Mouse (Mus musculus): ENCODE data around the gene Fam180a.

The Fam180a gene

DNA sequence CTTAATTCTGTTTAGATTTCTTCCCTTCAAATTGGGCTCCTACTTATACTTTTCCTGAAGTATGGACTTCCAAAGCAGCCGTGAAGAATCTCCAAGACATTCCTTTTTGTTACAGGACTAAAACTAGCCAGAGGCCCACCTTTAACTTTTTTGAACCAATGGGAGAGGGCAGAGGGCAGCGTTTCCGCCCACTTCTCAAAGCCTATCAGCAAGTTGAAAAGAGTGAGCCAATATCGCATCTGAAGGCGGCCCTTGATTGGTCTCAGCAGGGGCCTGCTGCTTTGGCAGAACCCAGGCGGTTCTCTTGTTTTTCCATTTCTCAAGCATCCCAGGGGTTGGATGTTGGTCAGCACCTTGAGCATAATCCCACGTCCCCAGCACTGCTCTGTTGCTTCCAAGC, 17.9 kb downstream of the Fam180a start, which contains the start of gene Slc13a4:
TSS of gene Slc13a4 (minus strand) at position 95 of the 400 bp plus-strand sequence.
- no peak for DNase-seq

DNA sequence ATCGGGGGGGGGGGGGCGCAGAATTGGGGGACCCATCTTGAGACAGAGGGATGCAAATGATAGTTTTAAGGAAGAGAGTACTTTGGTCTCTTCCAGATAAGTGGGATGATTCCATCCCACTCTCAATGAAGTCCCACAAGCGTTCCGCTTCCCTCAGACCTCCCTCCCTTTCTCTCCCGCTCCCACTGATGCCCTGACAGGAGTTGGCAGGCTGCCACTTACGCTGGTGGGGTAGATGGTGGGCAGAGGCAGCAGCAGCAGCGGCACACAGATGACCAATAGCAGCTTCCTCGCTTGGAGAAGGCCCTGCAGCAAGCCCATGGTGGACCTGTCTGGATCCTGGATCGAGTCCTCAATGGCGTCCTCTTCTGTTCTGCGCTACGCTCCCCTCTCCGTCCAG, 18.8 kb downstream of the Fam180a start:
- DNase-seq = no peak

GRCm38 (mm10) chr6:35303355-35303900, 22.5 kb downstream of the Fam180a start:
- DNase-seq = peak; percentile 90

DNA sequence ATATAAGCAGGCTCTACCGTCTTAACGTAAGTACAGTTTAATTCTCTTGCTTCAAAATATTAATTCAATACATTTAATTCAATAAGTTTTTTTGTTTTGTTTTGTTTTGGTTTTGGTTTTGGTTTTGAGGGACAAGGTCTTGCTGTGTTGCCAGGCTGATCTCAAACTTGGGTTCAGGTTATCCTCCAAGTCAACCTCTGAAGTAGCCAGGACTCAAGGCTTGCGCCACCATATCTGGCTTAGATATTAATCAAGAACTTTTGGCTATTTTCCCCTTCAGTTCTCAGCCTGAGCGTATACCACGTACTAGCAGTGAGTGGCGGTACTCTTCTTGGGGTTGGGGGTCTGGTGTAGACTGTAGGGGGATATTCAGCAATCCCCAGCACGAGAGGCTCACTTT, 23.4 kb downstream of the Fam180a start:
- no peak for DNase-seq

GRCm38 (mm10) chr6:35298323-35298722, 27.6 kb downstream of the Fam180a start:
- peak; percentile 93 for DNase-seq

- no peak for DNase-seq
These were observed 28.3 kb downstream of the Fam180a start for GRCm38 (mm10) chr6:35297516-35298227.

GRCm38 (mm10) chr6:35297001-35297400, 28.9 kb downstream of the Fam180a start:
- peak; percentile 98 for DNase-seq

- DNase-seq = no peak
These were observed 31.0 kb downstream of the Fam180a start for GRCm38 (mm10) chr6:35294964-35295363.

GRCm38 (mm10) chr6:35289676-35290075, 36.3 kb downstream of the Fam180a start:
- DNase-seq = no peak

GRCm38 (mm10) chr6:35288920-35289319, 37.0 kb downstream of the Fam180a start:
- no peak for DNase-seq

DNA sequence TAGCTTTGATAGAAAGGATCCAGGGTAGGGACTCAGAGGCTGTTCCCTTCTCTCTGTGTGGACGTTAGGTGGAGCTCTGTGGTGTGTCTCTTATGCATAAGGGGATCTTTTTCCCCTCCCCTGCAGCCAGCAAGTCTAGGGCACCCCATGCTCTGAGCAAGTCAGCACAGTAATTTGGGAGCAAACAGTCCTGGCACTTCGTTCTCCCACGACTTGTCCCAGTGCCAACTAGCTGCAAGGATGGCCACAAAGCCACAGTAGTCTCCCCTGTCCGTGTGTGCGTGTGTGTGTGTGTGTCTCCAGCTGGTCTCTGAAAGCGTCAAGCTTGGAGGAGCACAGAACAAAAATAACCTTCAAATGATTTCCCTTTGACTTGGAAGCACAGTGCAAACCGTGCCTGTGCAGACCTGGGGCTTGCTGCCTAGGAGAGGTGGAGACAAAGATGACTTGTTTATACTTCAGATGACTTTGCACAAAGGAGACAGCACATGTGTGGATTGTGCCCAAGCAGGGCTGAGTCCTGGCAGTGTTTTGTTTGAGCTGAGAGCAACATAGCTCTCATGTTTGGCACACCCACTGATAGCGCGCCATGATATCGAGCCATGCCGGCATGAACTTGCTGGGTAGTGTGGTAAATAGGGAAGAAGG, 37.7 kb downstream of the Fam180a start:
- peak; percentile 97 for DNase-seq

- no peak for DNase-seq
These were observed 46.6 kb downstream of the Fam180a start for GRCm38 (mm10) chr6:35279306-35279705.

- no peak for DNase-seq
These were observed 47.9 kb downstream of the Fam180a start for GRCm38 (mm10) chr6:35277903-35278587.

DNA sequence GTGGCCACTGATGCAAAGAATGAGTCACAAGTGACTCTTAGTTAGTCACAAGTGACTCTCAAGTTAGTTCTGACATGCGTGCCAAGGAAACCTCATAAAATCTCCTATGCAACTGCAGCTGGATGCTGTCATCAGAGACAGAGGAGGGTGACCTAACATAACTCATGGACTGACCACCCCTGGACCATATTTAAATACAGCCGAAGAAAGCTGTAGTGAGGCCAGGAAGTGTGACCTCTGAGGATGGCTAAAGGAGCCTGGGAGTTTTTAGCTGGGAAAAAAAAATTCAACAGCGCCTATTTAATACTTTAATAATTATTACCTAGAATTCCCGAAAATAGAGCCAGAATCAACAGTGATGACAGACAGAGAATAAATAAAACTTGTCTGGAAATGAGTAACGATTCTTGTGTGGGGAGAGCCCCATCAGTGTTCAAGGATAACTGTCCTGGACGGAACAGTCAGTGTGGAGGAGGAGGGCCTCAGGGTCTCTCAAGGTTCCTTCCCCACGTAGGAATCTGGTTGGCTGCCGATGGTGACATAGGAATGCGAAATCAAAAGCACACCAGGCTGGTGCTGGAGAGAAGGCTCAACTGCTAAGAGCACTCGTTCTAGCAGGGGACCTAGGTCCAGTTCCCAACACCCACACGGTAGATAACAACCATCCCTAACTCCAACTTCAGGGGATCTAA, 52.4 kb downstream of the Fam180a start:
- DNase-seq = peak; percentile 90

GRCm38 (mm10) chr6:35271868-35272765, 53.8 kb downstream of the Fam180a start:
- DNase-seq = no peak

DNA sequence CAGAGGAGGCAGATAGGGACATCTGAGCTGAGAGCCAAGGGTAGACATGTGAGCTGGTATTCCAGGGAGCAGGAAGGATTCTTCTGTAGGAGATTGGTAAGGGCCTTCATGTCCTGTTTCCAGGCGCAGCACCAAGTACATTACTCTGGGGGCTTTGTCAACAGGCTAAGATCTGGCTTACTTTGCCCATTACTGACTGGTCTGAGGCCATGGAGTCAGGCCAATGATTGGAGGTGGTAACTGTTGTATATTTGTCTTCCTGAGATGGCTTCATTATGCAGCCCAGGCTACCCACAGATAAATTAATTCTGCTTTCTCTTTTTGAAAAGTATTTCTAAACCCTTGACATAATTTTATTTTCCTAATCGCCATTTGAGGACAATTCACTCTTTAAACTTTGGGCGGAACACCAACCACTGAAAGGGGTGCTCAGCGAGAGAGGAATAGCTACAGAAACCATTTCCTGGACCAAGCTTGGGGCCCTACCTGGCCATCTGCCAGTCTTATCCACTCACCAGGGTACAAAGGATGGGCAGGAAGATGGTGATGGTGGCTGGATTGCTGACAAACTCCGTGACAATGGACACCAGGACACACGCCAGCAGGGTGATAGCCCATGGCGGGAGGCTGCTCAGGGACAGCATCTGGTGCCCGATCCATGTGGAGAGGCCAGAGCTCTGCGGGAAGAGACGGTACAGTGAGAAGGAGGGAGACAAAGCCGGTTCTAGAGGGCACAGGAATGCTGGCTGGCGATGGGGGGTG, 54.7 kb downstream of the Fam180a start:
- no peak for DNase-seq

- DNase-seq = no peak
These were observed 56.3 kb downstream of the Fam180a start for GRCm38 (mm10) chr6:35269643-35270042.

DNA sequence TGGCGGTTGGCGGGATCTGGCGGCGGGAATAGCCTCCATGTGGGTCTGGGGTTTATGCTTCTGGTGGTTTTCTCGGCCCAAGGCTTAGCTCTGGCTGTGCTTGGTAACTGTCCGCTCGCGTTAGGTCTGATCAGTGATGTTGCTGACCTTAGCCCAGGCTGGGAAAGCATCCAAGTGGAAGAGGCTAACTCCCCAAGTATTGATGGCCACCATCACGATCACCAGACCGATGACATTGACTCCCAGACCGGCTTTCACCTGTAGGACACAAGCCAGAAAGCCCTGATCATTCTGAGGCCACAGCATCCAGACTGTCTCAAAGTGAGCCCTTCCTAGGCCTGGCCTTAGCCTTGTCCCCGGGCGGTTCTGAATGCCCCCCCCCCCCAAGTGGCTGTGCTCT, 57.2 kb downstream of the Fam180a start:
- no peak for DNase-seq

DNA sequence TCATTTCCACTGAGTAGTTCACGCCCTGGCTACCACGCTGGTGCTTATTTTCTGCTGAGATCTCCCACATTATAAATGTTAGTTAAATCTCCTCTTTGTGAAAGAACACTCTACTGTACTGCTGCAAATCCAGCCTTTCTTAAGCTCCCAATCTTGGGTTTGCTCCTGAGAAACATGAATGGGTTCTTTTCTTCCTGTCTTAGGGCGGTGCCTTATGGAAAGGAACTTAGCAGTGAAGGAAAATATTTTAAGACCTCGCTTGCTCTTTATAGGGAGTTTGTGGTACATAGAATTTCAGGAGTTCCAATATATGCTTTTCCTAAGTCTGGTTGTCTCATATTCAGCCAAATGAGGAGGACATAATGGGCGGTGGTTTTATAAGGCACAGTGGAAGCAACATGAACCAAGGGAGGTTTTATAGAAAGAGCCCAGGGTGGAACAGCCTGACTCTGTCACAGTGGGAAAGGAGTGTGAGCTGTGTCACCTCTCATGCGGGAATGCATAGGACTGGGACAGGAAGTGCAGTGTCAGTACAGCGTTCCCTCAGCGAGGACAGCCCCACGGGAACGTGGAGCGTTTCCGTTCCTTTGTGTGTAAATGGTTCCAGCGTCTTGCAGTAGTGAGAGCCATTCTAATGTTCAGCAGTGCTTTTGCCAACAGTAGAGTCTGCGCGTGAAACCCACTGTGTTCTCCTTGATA, 60.2 kb downstream of the Fam180a start:
- DNase-seq = no peak
